In the genomic region with DNA sequence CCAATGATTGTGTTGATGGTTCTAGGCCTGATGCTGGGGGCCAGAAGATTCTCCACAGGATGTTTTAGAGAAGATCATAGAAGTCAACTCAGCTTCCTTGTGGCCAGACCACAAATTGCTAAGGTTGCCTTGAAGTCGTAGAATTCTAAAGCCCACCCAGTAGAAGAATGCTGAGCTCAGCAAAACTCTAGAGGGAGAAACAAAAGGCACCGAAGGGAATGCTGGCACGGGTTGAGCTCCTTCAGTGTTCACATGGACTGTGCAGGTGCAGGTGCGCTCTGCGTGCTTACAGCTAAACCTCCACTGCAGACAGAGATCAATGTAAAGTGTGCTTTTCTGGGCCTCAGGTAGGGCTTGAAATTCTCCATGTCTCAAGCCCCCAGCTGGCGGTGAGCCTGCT, we compare ENCODE assay signal across 22 mouse cellular contexts.
DNase-seq lines count a peak whose midpoint lies in the region; ATAC-seq and TF ChIP-seq lines count a peak whose summit lies in the region.
"Had no signal": no experiment of that assay in that cellular context is flagged by ENCODE, and none has a peak within 500 bp of the region (broad histone marks: within the 10 kb centered on the region; RNA-seq: fewer than 3 reads in every experiment).

No protein-coding gene starts in this region.

- H3K27ac ChIP-seq in embryonic facial prominence, embryonic 14.5 days (replicated peaks; ENCODE audit: low read depth, low read length) = no peak overlapping the region
- no peak overlapping the region for H3K27ac ChIP-seq in embryonic facial prominence, embryonic 10.5 days (replicated peaks)
- peak overlapping the region; percentile 78; the same call in 1 of the 2 replicates for H3K27ac ChIP-seq in thymus, adult 2 months (ENCODE audit: control insufficient read depth, insufficient read depth, low read length)
- no peak overlapping the region for H3K27ac ChIP-seq in forebrain, embryonic 13.5 days
- H3K27ac ChIP-seq: embryonic facial prominence, embryonic 12.5 days; forebrain, embryonic 12.5 days; heart, embryonic 13.5 days; hindbrain, embryonic 12.5 days had no signal

- no peaks in the 10 kb centered on the region; the same call in 1 of the 2 replicates for H3K27me3 ChIP-seq in embryonic facial prominence, embryonic 14.5 days (replicated peaks; ENCODE audit: control insufficient read depth, insufficient read depth, low read length)
- peaks cover 42% of the 10 kb centered on the region; the same call in 1 of the 2 replicates for H3K27me3 ChIP-seq in embryonic facial prominence, embryonic 10.5 days (replicated peaks; ENCODE audit: low read depth, poor library complexity, severe bottlenecking)
- H3K27me3 ChIP-seq in thymus, adult 2 months (ENCODE audit: control insufficient read depth, insufficient read depth, low read length) = no peaks in the 10 kb centered on the region
- no peaks in the 10 kb centered on the region; the same call in 1 of the 2 replicates for H3K27me3 ChIP-seq in forebrain, embryonic 13.5 days
- H3K27me3 ChIP-seq: embryonic facial prominence, embryonic 12.5 days; hindbrain, embryonic 12.5 days had no signal

- H3K4me3 ChIP-seq in embryonic facial prominence, embryonic 14.5 days (ENCODE audit: low read depth, low read length) = no peak overlapping the region
- H3K4me3 ChIP-seq in embryonic facial prominence, embryonic 10.5 days = no peak overlapping the region
- H3K4me3 ChIP-seq in thymus, adult 2 months (ENCODE audit: control insufficient read depth, insufficient read depth, low read length) = no peak overlapping the region
- H3K4me3 ChIP-seq in forebrain, embryonic 13.5 days = no peak overlapping the region
- H3K4me3 ChIP-seq: embryonic facial prominence, embryonic 12.5 days; forebrain, embryonic 12.5 days; heart, embryonic 13.5 days; hindbrain, embryonic 12.5 days had no signal

- no peaks in the 10 kb centered on the region for H3K9me3 ChIP-seq in embryonic facial prominence, embryonic 14.5 days (ENCODE audit: control insufficient read depth, low read length)
- no peaks in the 10 kb centered on the region for H3K9me3 ChIP-seq in embryonic facial prominence, embryonic 10.5 days
- no peaks in the 10 kb centered on the region for H3K9me3 ChIP-seq in forebrain, embryonic 13.5 days (replicated peaks)
- H3K9me3 ChIP-seq: embryonic facial prominence, embryonic 12.5 days; forebrain, embryonic 12.5 days; heart, embryonic 13.5 days; hindbrain, embryonic 12.5 days had no signal

- TF ChIP-seq POLR2A in thymus, adult 2 months (IDR thresholded peaks at IDR 0.05; ENCODE audit: control insufficient read depth, extremely low read depth, insufficient read depth, low read length, poor library complexity) = no peak

- no peak for ATAC-seq in embryonic facial prominence, embryonic 14.5 days (ENCODE audit: low read depth)
- ATAC-seq in forebrain, embryonic 13.5 days = no peak
- ATAC-seq: CD4-positive, CD25-positive, alpha-beta regulatory T cell, adult 4 months; forebrain, postnatal 0 days; hindbrain, embryonic 16.5 days; inflammation-experienced regulatory T-cells, adult 6 months had no signal

- peak; percentile 42 for DNase-seq in embryonic facial prominence, embryonic 14.5 days (ENCODE audit: low spot score)
- no peak for DNase-seq in embryonic facial prominence, embryonic 10.5 days (ENCODE audit: low spot score)
- no peak for DNase-seq in thymus, adult 2 months
- no peak for DNase-seq in thymus, adult 18-20 months
- DNase-seq in thymus, postnatal 14 days = peak; percentile 54
- no peak for DNase-seq in layer of hippocampus, adult 9-10 months (ENCODE audit: low spot score)
- DNase-seq: adrenal gland, adult 2 months; adrenal gland, postnatal 36 days; B cell, adult 2 months; cerebellum, adult 2 months; embryo, embryonic 11 days; forebrain, postnatal 0 days; gastrocnemius, postnatal 25 days; heart, postnatal 4 days had no signal

- H3K36me3 ChIP-seq in embryonic facial prominence, embryonic 14.5 days (ENCODE audit: control insufficient read depth, insufficient read depth, low read length) = no peaks in the 10 kb centered on the region
- H3K36me3 ChIP-seq in embryonic facial prominence, embryonic 10.5 days (replicated peaks) = no peaks in the 10 kb centered on the region
- no peaks in the 10 kb centered on the region for H3K36me3 ChIP-seq in thymus, adult 2 months (ENCODE audit: control insufficient read depth, insufficient read depth, low read length)
- H3K36me3 ChIP-seq in forebrain, embryonic 13.5 days (ENCODE audit: poor library complexity, severe bottlenecking) = no peaks in the 10 kb centered on the region
- H3K36me3 ChIP-seq: embryonic facial prominence, embryonic 12.5 days; forebrain, embryonic 12.5 days; heart, embryonic 13.5 days; hindbrain, embryonic 12.5 days had no signal

- no peak overlapping the region for H3K9ac ChIP-seq in embryonic facial prominence, embryonic 14.5 days (ENCODE audit: low read depth, low read length)
- no peak overlapping the region for H3K9ac ChIP-seq in forebrain, embryonic 13.5 days
- H3K9ac ChIP-seq: embryonic facial prominence, embryonic 12.5 days; forebrain, embryonic 12.5 days; forebrain, postnatal 0 days; heart, embryonic 13.5 days; hindbrain, embryonic 12.5 days had no signal

- H3K4me2 ChIP-seq in embryonic facial prominence, embryonic 14.5 days (ENCODE audit: low read depth, low read length) = no peak overlapping the region
- no peak overlapping the region for H3K4me2 ChIP-seq in forebrain, embryonic 13.5 days
- H3K4me2 ChIP-seq: embryonic facial prominence, embryonic 12.5 days; forebrain, embryonic 12.5 days; heart, embryonic 13.5 days; hindbrain, embryonic 12.5 days had no signal

- 56% methylated on average over 6 of the region's 6 CpGs for WGBS in embryonic facial prominence, embryonic 14.5 days
- WGBS in embryonic facial prominence, embryonic 10.5 days = 83% methylated on average over 6 of the region's 6 CpGs
- 29% methylated on average over 6 of the region's 6 CpGs for WGBS in thymus, adult 2 months
- WGBS in forebrain, embryonic 13.5 days = 76% methylated on average over 6 of the region's 6 CpGs

- 0 out of 2 replicates have a peak, but pooled peaks cover under 1% of the 10 kb centered on the region for H3K4me1 ChIP-seq in embryonic facial prominence, embryonic 14.5 days (ENCODE audit: control insufficient read depth, insufficient read depth, low read length)
- H3K4me1 ChIP-seq in embryonic facial prominence, embryonic 10.5 days = peaks cover 24% of the 10 kb centered on the region
- H3K4me1 ChIP-seq in thymus, adult 2 months (replicated peaks; ENCODE audit: control insufficient read depth, insufficient read depth, low read length) = peaks cover 50% of the 10 kb centered on the region
- H3K4me1 ChIP-seq in forebrain, embryonic 13.5 days = peaks cover 26% of the 10 kb centered on the region

- TF ChIP-seq CTCF in thymus, adult 2 months (IDR thresholded peaks at IDR 0.05; ENCODE audit: borderline replicate concordance, control insufficient read depth, extremely low read depth, insufficient read depth, low read length, poor library complexity) = no peak

Comparison
In these comparisons a context has a peak if more than half of its experiments do, and no peak if none do; other contexts are left out.
1. DNase-seq: peak in embryonic facial prominence, embryonic 14.5 days (single experiment) and thymus, postnatal 14 days (single experiment); none in embryonic facial prominence, embryonic 10.5 days (single experiment), thymus, adult 2 months (single experiment), thymus, adult 18-20 months (0 of 2) and layer of hippocampus, adult 9-10 months (single experiment).